Mouse (Mus musculus) kidney, adult 9 months (tissue): ENCODE data around the gene Arhgap36.

Experiments used
- DNase-seq: peaks from one replicate; pipeline ENCODE4 v3.0.0; 2022

The Arhgap36 gene

DNA sequence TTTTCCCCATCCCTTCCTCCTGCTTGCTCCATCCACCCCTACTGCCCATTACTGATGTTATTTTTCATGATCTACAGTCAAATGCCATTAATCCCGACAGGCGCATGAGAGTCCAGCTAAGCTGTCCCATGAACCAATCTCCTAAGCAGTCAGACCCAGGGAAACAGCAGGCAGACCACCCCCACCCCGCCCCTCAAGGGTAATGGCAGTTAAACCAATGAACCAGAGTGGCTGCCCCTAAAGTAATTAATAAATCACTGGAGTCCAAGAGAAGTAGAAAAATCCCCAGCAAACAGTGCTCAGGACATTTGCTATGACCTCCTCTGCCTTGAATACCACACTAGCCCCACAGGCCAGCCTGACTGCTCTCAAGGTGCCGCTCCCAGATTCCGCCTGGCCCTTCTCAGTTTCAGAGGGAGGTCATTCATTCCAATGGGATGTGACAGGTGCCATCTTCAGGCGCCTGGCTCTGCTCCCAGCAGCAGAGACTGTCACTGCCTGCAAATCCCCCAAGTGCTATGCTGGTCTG lies at the start of gene Arhgap36:
Gene Arhgap36 (plus strand): TSS at position 504 of the 529 bp plus-strand sequence.
- DNase-seq = no peak

DNA sequence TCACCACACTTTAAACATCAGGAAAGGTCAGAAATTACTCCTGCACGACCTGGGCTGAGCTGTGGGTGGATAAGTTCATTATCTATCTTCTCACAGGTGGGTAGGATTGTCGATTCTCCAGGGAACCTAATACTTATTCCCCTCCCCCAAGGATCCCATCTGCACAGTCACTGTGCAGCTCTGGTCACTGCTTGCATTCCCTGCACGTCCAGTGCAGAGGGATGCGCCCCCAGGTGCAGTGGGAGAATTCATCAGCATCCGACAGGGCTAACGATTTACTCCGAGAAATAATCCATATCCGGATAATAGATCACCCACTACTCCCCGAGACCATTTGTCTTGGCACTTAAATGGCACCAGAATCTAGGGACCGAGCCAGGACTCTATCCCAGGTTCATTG lies 6.0 kb upstream of the Arhgap36 start:
- no peak for DNase-seq

DNA sequence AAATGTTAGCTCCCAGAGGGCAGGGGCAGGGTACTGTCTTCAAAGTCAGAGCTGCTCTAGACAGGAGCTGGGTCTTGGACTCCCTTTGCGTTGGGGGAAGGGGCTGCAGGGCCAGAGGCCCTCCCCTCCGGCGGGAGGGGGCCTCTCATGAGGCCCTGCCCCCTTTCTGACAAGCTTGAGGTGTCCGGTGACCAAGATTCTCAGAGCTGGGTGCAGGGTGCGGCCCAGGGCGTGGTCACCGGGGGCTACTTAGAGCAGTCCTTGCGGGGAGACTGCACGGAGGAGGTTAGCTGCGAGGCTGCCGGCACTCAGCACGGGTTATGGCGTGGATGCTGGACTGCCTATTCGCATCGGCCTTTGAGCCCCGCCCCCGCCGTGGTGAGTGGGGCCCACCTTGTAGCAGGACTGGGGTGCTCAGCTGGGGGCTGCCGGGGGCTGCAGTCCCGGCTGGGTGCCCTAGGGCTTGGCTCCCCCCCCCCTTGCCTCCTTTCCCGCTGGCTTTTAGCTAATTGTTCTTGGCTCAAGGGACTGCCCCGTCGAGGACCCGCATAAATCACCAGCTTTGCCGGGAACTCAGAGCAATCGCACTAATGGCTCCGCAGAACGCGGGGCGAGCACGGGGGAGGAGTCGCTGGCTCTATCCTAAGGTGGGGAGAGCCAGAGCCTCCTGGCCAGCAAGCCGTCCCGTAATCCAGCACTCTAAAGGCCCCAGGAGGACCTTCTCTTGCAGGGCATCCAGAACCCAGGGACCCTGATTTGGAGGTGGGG lies 6.7 kb downstream of the Arhgap36 start:
- DNase-seq = no peak

DNA sequence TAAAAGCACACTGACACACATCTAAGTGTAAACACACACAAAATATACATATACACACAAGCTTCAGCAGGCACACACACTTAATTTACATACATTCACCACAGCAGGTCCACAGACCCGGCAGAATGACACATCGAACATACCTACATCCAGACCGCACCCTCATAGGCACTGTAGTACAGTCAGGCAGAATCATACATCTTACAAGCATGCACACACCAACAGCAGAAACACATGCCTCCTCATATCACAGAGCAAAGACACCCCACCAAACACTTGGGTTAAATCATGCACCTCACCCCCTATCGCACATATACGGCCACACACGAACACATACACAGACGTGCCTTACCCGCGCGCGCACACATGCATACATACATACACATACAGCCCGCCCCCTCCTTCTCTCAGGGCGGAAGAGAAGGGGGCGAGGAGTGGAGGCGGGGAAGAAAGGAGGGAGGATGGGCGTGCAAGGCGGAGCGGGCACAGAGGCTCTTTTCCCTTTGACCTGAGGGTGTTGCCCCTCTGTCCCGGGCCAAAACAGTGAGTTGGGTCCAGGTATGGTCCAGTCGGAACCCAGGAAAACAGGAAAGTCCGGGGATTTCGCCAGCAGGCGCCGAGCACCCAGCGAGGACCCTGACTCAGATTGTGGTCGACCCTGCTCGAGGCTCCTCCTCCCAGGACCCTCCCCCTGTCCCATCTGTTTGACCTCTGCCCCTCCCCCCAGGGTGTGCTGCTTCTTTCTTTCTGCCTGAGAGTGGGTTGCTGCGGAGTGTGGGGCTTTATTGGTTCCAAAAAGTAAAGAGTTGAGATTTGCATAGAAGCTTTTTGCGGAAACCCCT lies 16.4 kb downstream of the Arhgap36 start:
- no peak for DNase-seq

DNA sequence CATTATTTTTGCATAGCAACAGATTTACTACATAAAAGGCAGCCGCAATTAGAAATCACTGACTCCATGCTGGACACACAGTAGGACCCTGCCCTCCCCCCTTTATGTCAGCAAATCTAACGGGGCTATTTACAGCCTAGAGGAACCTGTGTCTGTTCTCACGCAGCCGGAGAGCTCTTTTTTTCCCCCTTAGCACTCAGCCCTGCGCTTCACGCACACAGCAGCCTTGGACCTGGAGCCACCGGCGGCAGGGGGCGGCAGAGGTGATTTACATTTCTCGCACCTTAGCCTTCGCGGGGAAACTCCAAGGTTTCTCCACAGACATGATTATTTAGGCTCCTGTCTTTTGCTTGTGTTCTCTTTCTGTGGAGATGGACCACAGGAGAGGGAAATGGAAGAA lies 17.1 kb downstream of the Arhgap36 start:
- no peak for DNase-seq

DNA sequence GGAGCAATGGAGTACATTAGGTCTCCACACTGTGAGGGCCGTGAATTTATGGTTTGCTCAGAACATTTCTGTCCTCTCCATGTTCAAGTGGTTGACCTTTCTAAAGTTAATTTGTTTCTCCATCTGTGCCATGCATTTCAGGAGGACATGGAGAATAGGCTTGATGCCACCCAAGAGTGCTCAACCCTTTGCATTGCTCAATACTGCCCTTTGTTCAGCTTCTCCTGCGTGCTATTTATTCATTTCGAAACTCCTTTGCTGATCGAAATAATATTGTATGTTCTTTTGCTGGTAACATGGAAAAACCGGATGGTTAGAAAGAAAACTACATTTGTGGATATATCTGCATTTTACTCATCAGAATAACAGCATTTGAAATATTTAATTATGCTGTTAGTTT lies 25.4 kb downstream of the Arhgap36 start:
- DNase-seq = no peak

DNA sequence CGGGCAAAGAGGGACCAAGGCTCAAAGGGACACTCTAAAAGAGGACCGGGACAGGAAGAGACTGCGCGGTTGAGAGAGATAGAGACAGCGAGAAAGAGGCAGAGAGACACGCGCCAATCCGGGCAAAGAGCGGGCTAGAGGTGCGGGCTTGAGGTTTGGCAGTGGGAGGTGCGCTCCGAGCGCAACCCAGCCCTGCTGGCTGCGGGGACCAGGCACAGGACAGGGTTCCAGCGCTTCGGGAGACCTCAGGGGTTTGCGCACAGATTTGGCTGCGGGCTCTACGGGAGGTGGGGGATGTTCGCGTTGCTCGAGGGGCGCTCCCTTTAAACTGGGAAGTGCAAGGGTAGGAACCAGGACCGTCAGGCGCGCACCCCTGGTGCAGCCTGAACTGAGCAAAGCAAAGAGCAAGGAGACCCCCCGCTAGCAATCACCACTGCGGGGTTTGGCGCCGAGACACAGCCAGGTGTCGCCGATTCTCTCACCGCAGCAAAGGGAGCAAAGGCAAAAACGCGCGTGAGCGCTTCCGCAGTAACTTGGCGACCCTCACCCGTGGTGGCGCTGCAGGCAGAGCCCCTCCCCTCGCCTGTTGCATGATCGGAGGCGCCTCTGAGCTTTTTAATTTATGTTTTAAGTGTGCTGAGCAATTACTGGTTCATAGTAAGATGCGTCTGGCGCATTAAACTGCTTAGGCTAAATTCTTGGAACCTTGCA lies 30.1 kb downstream of the Arhgap36 start:
- DNase-seq = no peak
